Mouse (Mus musculus) C2C12 (cell line): Measurements from ENCODE around the gene Gm49358.

Experiments
- CEBPB ChIP-seq: IDR thresholded peaks from one replicate; pipeline ENCODE4 v1.6.1; 2011; ENCODE audit warnings: low read depth, mild to moderate bottlenecking, control low read depth, moderate library complexity
- CTCF ChIP-seq: IDR thresholded peaks from one replicate; pipeline ENCODE4 v1.5.1; 2011; ENCODE audit not compliant: control insufficient read depth, insufficient read depth, insufficient read length
- FOSL1 ChIP-seq: IDR thresholded peaks from one replicate; pipeline ENCODE4 v1.8.0; 2011; ENCODE audit warnings: mild to moderate bottlenecking, low read length; ENCODE audit not compliant: poor library complexity, insufficient read depth, severe bottlenecking
- MAX ChIP-seq: IDR thresholded peaks from one replicate; pipeline ENCODE4 v1.6.1; 2011; ENCODE audit warnings: mild to moderate bottlenecking, control low read depth
- MYOD1 ChIP-seq: IDR thresholded peaks from one replicate; pipeline ENCODE4 v1.6.1; 2011; ENCODE audit warnings: low read depth; ENCODE audit not compliant: control insufficient read depth, insufficient read length
- MYOG ChIP-seq: IDR thresholded peaks from one replicate; pipeline ENCODE4 v1.6.1; 2011; ENCODE audit not compliant: control insufficient read depth, insufficient read length; ENCODE audit errors: extremely low read depth
- USF1 ChIP-seq: IDR thresholded peaks from one replicate; pipeline ENCODE4 v1.6.1; 2011; ENCODE audit warnings: low read depth, mild to moderate bottlenecking, control low read depth, moderate library complexity

GRCm38 (mm10) chr10:86778398-86779116 is 14.8 kb downstream of the Gm49358 start, which contains the start of gene Nt5dc3:
- TF ChIP-seq MYOD1 (no peak), CTCF (no peak), FOSL1 (peak; percentile 80), CEBPB (peak; percentile 66), MYOG (no peak), USF1 (peak; percentile 47), MAX (peak; percentile 79)
